Mouse (Mus musculus): ENCODE data around the gene Dpp9.

Gene Dpp9

GRCm38 (mm10) chr17:56139355-56139754 is 79.3 kb downstream of the Dpp9 start:
- no peak for DNase-seq (ENCODE audit: low read depth)

GRCm38 (mm10) chr17:56137839-56138613 is 80.7 kb downstream of the Dpp9 start:
- DNase-seq (ENCODE audit: low read depth), result peak; percentile 34

Measured in NIH3T3 (cell line).